Comparison of ENCODE assay signal across 15 mouse cellular contexts in genomic region chr14:76851473-76852214, GRCm38 (mm10).
DNase-seq lines count a peak whose midpoint lies in the region; ATAC-seq and TF ChIP-seq lines count a peak whose summit lies in the region.
"Had no signal": no experiment of that assay in that cellular context is flagged by ENCODE, and none has a peak within 500 bp of the region (broad histone marks: within the 10 kb centered on the region; RNA-seq: fewer than 3 reads in every experiment).

No protein-coding gene starts in this region.

- H3K9me3 ChIP-seq in lung, postnatal 0 days (ENCODE audit: low read length) = no peaks in the 10 kb centered on the region
- no peaks in the 10 kb centered on the region for H3K9me3 ChIP-seq in liver, embryonic 12.5 days (replicated peaks)
- H3K9me3 ChIP-seq: midbrain, embryonic 12.5 days; neural tube, embryonic 13.5 days had no signal

- H3K4me1 ChIP-seq in lung, postnatal 0 days (ENCODE audit: insufficient read depth, low read depth, low read length) = no peaks in the 10 kb centered on the region
- peaks cover 35% of the 10 kb centered on the region for H3K4me1 ChIP-seq in liver, embryonic 12.5 days
- H3K4me1 ChIP-seq: midbrain, embryonic 12.5 days; neural tube, embryonic 13.5 days had no signal

- H3K4me3 ChIP-seq in lung, postnatal 0 days (ENCODE audit: low read depth, low read length) = no peak overlapping the region
- no peak overlapping the region; the same call in 1 of the 2 replicates for H3K4me3 ChIP-seq in liver, embryonic 12.5 days
- H3K4me3 ChIP-seq: left cerebral cortex, adult 2 months; midbrain, embryonic 12.5 days; neural tube, embryonic 13.5 days had no signal

- H3K27ac ChIP-seq in lung, postnatal 0 days (ENCODE audit: low read length) = peak overlapping the region; percentile 15
- peak overlapping the region; percentile 61 for H3K27ac ChIP-seq in liver, embryonic 12.5 days
- H3K27ac ChIP-seq: left cerebral cortex, adult 2 months; midbrain, embryonic 12.5 days; neural tube, embryonic 13.5 days had no signal

- no peak for TF ChIP-seq EP300 in lung, postnatal 0 days (IDR thresholded peaks at IDR 0.05)

- H3K27me3 ChIP-seq in lung, postnatal 0 days (replicated peaks; ENCODE audit: insufficient read depth, low read length) = no peaks in the 10 kb centered on the region
- 0 out of 2 replicates have a peak, but pooled peaks cover 4% of the 10 kb centered on the region for H3K27me3 ChIP-seq in liver, embryonic 12.5 days (replicated peaks)
- H3K27me3 ChIP-seq: midbrain, embryonic 12.5 days; neural tube, embryonic 13.5 days had no signal

- no peak for ATAC-seq in CD4-positive, CD25-positive, alpha-beta regulatory T cell, adult 4 months
- ATAC-seq in lung, postnatal 0 days = no peak; the same call in 1 of the 2 replicates
- peak; percentile 76 for ATAC-seq in liver, embryonic 12.5 days
- peak; percentile 26; the same call in 1 of the 2 replicates for ATAC-seq in neutrophil, adult 5-6 weeks (ENCODE audit: extremely low read depth, insufficient number of reproducible peaks, low FRiP score, poor library complexity, severe bottlenecking)
- ATAC-seq: forebrain, postnatal 0 days had no signal

- 46% methylated on average over 10 of the region's 10 CpGs for WGBS in lung, postnatal 0 days
- WGBS in liver, embryonic 12.5 days (ENCODE audit: insufficient replicate concordance) = 11% methylated on average over 10 of the region's 10 CpGs

- peak; percentile 6 for DNase-seq in CD4-positive, CD25-positive, alpha-beta regulatory T cell, adult 2 months (ENCODE audit: low read depth, low spot score)
- DNase-seq in lung, postnatal 0 days (ENCODE audit: low spot score) = peak; percentile 46
- no peak for DNase-seq in lung, postnatal 4 days
- no peak for DNase-seq in frontal cortex, adult 2 months (ENCODE audit: extremely low spot score in 1 of 2, low spot score in 1 of 2)
- no peak for DNase-seq in layer of hippocampus, adult 8-10 months (ENCODE audit: low spot score in 2 of 2)
- DNase-seq: forebrain, postnatal 0 days; kidney, postnatal 14 days; lung, adult 2 months; right cerebral cortex, postnatal 25 days had no signal

- no peak for TF ChIP-seq CTCF in lung, postnatal 0 days (IDR thresholded peaks at IDR 0.05)

- H3K9ac ChIP-seq in lung, postnatal 0 days (replicated peaks; ENCODE audit: low read depth) = no peak overlapping the region
- H3K9ac ChIP-seq in liver, embryonic 12.5 days = no peak overlapping the region
- H3K9ac ChIP-seq: forebrain, postnatal 0 days; midbrain, embryonic 12.5 days; neural tube, embryonic 13.5 days had no signal

- no peaks in the 10 kb centered on the region for H3K36me3 ChIP-seq in lung, postnatal 0 days (ENCODE audit: insufficient read depth, low read length)
- H3K36me3 ChIP-seq in liver, embryonic 12.5 days = no peaks in the 10 kb centered on the region
- H3K36me3 ChIP-seq: midbrain, embryonic 12.5 days; neural tube, embryonic 13.5 days had no signal

- H3K4me2 ChIP-seq in lung, postnatal 0 days (replicated peaks; ENCODE audit: low read depth, low read length) = no peak overlapping the region
- H3K4me2 ChIP-seq in liver, embryonic 12.5 days = peak overlapping the region; percentile 45
- H3K4me2 ChIP-seq: midbrain, embryonic 12.5 days; neural tube, embryonic 13.5 days had no signal

Comparison
In these comparisons a context has a peak if more than half of its experiments do, and no peak if none do; other contexts are left out.
1. DNase-seq: peak in CD4-positive, CD25-positive, alpha-beta regulatory T cell, adult 2 months (single experiment) and lung, postnatal 0 days (single experiment); none in lung, postnatal 4 days (0 of 2), frontal cortex, adult 2 months (0 of 2) and layer of hippocampus, adult 8-10 months (0 of 2).
2. ATAC-seq: peak in liver, embryonic 12.5 days (single experiment) and neutrophil, adult 5-6 weeks (single experiment); none in CD4-positive, CD25-positive, alpha-beta regulatory T cell, adult 4 months (single experiment) and lung, postnatal 0 days (single experiment).